Mouse (Mus musculus): ENCODE data around the gene Prss42.

Prss42 gene

DNA sequence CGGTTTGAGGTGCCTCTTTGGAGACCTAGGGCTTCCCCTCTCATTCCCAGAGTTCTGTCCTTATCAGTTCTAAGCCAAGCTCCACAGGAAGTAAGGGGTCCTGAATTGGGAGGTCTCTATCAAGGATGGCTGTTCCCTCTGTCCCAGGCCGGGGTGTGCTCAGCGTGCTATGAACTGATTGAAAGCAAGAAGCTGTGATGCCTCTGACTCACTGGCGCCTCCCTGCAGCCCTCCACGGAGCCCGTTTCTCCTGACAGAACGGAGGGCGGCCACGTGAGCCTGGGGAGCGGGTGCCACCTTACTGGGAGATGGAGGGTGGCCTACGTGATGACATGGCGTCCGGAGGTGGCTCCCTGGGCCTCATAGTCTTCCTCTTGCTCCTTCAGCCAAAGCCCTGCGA is at the start of gene Prss42:
Gene Prss42, plus strand, starts transcription at position 301 of the 400 bp plus-strand sequence.
- no peak for DNase-seq (ENCODE audit: extremely low spot score)

- DNase-seq (ENCODE audit: extremely low spot score), result no peak
Measured at GRCm38 (mm10) chr9:110748451-110748850, 49.5 kb upstream of the Prss42 start.

DNA sequence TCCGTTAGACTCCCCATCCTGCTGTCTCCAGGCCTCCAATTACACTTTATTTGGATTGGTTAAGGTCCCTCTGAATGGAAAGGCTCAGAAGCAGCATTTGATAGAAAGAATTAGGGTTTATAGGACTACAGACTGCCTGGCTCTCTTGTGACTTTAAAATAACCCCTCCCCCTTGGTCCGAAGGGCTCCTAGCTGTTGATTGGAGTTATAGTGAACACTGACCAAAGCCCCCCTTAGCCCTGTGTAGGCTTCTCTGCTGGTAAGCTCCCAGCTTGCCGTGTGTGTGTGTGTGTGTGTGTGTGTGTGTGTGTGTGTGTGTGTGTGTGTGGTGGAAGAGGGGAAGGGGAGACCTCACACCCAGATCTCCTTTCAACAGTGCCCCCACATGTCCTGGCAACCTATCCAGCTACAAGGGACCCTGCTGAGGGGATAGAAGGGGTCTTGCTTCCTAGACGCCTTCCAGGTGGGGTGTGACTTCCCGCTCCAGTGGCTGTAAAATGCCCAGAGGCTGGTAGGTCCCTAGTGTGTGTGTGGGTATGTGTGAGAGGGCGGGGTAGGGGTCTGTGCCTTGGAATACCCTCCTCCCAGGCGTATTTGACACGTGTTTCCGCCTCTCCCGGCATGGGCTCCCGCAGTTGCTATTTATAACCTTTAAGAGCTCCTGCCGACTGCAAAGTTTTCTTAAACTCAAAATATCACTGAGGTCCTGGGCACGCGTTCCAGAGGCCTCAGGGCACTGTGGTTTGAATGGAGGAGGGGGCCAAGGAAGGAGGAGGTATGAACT is 47.4 kb upstream of the Prss42 start:
- DNase-seq (ENCODE audit: extremely low spot score), result no peak

DNA sequence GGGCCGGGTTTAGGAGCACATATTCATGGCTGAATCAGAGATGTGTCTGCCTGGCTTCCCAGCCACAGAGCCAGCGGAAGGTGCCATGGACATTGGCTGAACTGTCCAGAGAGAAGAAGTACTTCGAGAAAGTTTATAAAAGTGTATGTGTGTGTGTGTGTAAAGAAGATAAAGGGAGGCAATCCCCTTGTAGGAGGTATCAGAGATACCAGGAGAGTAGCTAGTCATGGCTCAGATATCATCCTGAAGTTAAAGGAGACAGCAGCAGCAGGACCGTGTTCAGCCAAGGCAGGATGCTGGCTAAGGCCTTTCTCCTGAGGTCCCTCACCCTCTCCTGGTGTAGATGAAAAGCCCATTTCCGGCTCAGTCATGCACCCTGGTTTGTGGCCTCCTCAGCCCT is 46.6 kb upstream of the Prss42 start:
- DNase-seq (ENCODE audit: extremely low spot score), result no peak

DNA sequence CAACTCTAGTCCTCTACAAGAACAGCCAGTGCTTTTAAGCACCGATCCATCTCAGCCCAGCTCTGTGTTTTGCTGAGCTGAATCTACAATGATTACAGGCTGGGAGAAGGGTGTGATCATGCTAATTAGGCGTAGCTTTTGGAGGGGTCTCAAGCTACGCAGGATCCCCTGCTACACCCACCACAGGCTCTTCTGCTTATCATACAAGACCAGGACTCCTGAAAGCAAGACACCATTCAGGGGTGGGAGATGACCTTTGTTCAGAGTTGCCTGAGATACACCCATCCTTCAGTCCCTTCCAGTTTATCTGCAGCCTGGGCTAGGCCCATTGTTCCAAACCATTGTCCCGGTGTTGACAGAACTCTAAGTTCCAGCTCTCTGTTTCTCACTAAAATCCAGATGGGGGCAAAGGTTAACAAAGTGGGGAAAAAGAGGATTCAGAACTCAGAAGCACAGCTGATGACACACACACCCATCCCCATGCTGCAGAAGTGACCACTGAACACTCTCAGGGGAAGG is 45.0 kb upstream of the Prss42 start:
- DNase-seq (ENCODE audit: extremely low spot score), result no peak

DNA sequence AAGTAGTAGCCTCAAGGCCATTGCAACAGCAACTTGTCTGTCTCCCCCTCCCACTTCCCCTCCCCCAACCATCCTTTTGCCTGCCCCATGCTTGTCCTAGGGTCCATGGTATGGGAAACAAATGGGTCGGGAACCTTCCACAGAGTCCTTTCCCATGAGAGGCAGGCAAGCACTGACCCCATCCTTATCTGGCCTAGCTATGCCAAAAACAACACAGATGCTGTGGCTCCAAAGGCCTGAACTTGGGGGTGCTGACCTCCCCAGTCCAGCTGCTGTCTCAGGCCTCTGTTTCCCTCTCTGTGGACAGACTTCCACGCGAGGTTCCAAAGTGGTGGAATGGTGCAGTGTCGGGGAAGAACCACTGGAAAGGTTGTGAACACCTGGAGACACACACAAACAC is 44.2 kb upstream of the Prss42 start:
- DNase-seq (ENCODE audit: extremely low spot score), result no peak

DNA sequence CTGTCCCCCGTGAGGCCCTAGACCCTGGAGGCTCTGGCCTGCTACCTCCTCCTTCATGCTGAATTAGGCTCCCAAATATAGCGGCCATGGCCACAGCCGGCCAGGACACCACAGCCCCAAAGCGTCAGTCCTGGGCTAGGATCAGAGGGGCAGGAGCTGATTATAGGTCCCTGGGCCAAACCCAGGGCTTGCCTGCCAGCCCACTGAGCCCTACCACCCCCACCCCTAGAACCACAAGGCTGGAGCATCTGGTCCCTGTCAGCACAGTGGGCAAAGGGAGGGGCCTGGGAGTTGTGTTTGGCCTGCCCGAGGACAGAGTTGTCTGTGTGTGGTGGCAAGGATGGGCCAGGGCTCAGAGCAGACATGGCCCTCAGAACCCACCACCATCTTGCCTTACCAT is 40.1 kb upstream of the Prss42 start:
- no peak for DNase-seq (ENCODE audit: extremely low spot score)

DNA sequence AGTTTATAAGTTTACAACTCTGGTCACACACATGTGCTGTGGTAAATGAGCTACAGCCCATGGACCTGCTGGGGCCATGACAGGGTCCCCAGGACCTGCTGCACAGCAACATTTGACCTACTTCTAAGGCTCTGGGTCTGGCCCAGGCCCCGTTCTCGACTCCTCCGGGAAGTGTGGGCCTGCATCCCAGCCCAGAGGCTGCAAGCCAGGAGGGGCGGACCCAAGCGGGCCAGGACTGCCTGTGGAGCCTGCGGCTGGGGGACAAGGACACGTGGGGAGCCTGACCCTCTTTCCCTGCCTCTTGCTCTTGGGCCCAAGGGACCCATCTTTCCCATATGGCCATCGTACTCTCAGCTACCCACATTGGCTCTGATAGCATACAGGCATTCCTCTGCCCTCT is 39.4 kb upstream of the Prss42 start:
- no peak for DNase-seq (ENCODE audit: extremely low spot score)

DNA sequence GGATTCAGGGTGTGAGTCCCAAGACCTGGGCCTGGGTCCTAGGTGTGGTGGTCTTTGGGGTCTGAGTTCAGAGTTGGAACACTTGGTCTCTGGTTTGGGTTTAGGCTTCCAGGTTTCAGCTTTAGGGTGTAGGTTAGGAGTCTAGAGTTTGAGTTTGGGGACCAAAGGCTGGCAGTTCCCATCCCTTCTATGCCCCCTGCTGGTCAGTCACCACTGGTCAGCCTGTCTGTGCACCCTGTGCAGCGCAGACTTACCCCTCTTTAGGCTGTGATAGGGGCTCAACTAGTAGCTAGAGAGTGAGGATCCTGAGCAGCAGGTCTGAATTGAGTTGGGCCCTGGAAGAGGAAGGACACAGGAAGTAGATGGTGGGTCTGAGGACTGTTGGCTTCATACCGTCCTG is 38.7 kb upstream of the Prss42 start:
- DNase-seq (ENCODE audit: extremely low spot score), result no peak

DNA sequence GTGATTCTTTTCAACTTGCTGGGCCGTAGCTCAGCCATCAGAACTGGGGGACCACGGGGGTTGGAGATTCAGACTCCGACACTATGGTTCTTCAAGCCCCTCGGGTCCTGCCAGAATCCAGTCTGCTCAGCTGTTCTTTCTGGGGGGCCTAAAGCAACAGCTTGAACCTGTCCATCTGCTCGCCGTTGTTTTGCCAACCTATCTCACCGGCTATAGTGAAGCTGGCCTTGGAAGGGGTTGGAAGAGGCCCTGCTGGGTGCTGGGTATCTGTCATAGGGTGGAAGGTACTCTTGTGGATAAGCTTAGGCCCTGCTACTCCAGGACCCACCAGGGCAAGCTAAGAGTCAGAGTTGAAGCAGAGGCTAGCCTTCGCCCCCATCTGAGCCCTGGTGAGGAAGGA is 37.1 kb upstream of the Prss42 start:
- no peak for DNase-seq (ENCODE audit: extremely low spot score)

- DNase-seq (ENCODE audit: extremely low spot score), result no peak
Measured at GRCm38 (mm10) chr9:110762763-110763162, 35.2 kb upstream of the Prss42 start.

DNA sequence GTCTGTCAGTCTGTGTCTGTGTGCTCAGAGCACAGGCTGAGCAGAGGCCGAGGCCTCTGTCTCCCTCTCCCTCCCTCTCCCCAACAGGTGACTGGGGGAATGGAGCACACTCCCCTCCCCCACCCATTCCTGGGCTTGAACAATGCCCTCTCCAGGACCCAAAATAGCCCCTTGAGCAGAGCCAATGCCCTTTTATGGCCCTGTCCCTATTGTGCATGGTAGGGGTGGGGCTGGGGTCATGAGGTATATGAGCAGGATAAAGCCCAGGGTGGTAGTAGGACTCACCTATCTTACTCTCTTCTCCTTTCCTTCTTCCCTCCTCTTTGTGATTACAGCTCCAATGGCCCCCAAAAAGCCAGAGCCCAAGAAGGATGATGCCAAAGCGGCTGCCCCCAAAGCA is 34.6 kb upstream of the Prss42 start:
- DNase-seq (ENCODE audit: extremely low spot score), result no peak

GRCm38 (mm10) chr9:110772336-110772735 is 25.6 kb upstream of the Prss42 start:
- no peak for DNase-seq (ENCODE audit: extremely low spot score)

GRCm38 (mm10) chr9:110774403-110775268 is 23.3 kb upstream of the Prss42 start:
- no peak for DNase-seq (ENCODE audit: extremely low spot score)

DNA sequence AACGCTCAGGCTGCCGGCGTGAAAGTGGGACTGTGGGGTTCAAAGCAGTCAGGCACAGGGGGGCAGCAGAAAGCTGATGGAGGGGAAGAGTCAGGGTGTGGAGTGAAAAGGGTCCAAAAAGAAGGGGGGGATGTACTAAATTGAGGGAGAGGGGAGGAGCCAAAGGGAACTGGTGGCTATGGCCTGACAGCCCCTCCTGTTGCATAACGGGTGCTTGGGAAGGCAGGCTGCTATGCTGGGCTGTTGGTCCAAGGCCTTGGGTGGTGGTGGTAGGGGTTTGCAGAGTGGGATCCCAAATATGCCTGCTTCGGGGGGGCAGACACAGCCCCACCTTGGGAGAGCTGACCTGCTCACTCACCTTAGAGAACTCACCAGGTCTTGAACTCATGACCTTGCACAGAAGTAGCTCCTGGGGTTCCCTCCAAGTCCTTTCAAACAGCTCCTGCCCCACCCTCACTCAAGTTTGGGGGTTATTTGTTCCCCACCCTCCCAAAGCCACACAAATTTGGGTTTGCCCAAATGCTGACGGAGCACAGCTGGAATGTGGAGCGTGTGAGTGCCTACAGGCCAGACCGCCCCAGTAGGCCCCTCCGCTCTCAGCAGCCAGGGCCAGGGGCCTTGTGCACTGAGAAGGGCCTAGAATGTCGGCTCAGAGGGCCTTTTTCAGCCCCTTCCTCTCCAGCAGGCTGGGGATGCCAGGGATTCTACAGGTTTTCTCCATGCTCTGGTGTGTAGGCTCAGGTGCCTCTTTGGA is 22.5 kb upstream of the Prss42 start:
- DNase-seq (ENCODE audit: extremely low spot score), result no peak

- DNase-seq (ENCODE audit: extremely low spot score), result no peak
Measured at GRCm38 (mm10) chr9:110778100-110778499, 19.9 kb upstream of the Prss42 start.

- no peak for DNase-seq (ENCODE audit: extremely low spot score)
Measured at GRCm38 (mm10) chr9:110778559-110778958, 19.4 kb upstream of the Prss42 start.

- DNase-seq (ENCODE audit: extremely low spot score), result peak; percentile 29
Measured at GRCm38 (mm10) chr9:110779242-110779913, 18.6 kb upstream of the Prss42 start.

DNA sequence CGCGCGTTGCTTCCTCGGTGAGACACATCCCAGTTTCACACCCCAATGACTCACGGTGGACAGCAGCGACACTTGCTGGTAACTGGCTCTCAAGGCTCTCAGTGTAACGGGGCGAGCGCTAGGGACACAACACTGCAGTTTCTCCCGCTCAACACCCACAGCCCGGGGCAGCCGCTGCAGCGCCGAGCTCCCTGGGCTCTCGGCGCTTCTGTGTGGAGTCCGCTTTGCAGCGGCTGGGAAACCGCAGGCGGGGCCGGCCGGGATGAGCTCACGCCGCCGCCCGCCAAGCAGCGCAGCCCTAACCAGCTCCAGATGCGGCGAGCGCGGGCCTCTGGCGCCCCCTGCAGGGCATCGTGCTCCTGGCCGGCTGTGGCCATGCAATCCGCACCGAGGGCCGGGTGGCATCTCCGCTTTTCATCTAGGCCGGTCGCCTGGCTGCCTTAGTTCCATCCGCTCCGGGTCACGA is 16.7 kb upstream of the Prss42 start:
- peak; percentile 97 for DNase-seq (ENCODE audit: extremely low spot score)

GRCm38 (mm10) chr9:110781731-110782130 is 16.2 kb upstream of the Prss42 start:
- no peak for DNase-seq (ENCODE audit: extremely low spot score)

GRCm38 (mm10) chr9:110783611-110784010 is 14.4 kb upstream of the Prss42 start:
- DNase-seq (ENCODE audit: extremely low spot score), result no peak
